Mouse (Mus musculus) embryonic fibroblast, embryonic 13.5 days (primary cell): ENCODE data around the gene Prkacb. TPM values are rescaled to one million over a fixed set of nuclear protein-coding genes. Genes with fewer than 3 reads are reported as not detected.
A peak's percentile ranks its signal among the peaks of the same experiment; 100 is the strongest.

Experiments
- H3K27ac ChIP-seq: 2 replicates; pipeline ENCODE4 v1.5.1; 2012; ENCODE audit warnings: low read length, control low read depth, inconsistent platforms; ENCODE audit not compliant: insufficient read depth
- H3K4me1 ChIP-seq: 2 replicates; pipeline ENCODE4 v1.6.1; 2011; ENCODE audit warnings: low read length; ENCODE audit not compliant: control insufficient read depth, insufficient read depth
- H3K4me3 ChIP-seq: 2 replicates; pipeline ENCODE4 v1.5.1; 2011; ENCODE audit warnings: mild to moderate bottlenecking, control low read depth, low read length; ENCODE audit not compliant: insufficient read depth
- CTCF ChIP-seq: IDR thresholded peaks from 2 replicates; pipeline ENCODE4 v1.5.1; 2011; ENCODE audit warnings: mild to moderate bottlenecking, control low read depth, low read length, moderate library complexity, borderline replicate concordance; ENCODE audit not compliant: insufficient read depth
- POLR2A ChIP-seq: IDR thresholded peaks from 2 replicates; pipeline ENCODE4 v1.6.1; 2011; ENCODE audit warnings: low read depth, mild to moderate bottlenecking, control low read depth, low read length, moderate library complexity
- polyA plus RNA-seq: library from polyadenylated mRNA; stranded (reverse); fragments of >200 nt; gene quantifications from 2 replicates; pipeline ENCODE4 v1.2.4, GENCODE M21; 2011; ENCODE audit warnings: low read depth; ENCODE audit not compliant: missing spikeins, insufficient read length

The Prkacb gene
- polyA plus RNA-seq, 1 experiment: 78.5 TPM

- Histone ChIP-seq H3K4me3 (no peak overlapping the region), H3K4me1 (no peaks in the 10 kb centered on the region), H3K27ac (no peak overlapping the region)
- TF ChIP-seq POLR2A (no peak), CTCF (no peak)
Observed at GRCm38 (mm10) chr3:146820718-146821117, 7.9 kb upstream of the Prkacb start.

DNA sequence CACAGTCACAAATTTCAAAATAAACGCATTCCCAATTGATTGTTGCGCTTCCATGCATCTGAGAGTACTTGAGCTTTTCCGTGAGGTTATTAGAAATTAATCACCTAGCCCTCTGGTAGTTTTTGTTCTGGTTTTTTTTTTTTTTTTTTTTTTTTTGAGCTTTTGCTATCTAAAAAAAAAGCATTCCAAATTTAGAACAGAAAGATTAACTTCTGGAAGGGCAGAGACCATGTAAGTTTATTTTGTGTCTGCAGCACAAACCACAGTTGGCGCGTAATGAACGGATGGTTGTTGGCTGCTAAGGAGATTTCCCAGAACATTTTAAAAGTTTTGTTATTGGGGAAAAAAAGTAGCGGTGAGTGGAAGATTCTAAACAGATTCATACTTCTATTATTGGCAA is 834 bp upstream of the Prkacb start:
- H3K27ac ChIP-seq: peak overlapping the region; percentile 32; the same call in 1 of the 2 replicates
- no peaks in the 10 kb centered on the region for H3K4me1 ChIP-seq
- TF ChIP-seq POLR2A (no peak), CTCF (no peak)
- H3K4me3 ChIP-seq: peak overlapping the region; percentile 97

DNA sequence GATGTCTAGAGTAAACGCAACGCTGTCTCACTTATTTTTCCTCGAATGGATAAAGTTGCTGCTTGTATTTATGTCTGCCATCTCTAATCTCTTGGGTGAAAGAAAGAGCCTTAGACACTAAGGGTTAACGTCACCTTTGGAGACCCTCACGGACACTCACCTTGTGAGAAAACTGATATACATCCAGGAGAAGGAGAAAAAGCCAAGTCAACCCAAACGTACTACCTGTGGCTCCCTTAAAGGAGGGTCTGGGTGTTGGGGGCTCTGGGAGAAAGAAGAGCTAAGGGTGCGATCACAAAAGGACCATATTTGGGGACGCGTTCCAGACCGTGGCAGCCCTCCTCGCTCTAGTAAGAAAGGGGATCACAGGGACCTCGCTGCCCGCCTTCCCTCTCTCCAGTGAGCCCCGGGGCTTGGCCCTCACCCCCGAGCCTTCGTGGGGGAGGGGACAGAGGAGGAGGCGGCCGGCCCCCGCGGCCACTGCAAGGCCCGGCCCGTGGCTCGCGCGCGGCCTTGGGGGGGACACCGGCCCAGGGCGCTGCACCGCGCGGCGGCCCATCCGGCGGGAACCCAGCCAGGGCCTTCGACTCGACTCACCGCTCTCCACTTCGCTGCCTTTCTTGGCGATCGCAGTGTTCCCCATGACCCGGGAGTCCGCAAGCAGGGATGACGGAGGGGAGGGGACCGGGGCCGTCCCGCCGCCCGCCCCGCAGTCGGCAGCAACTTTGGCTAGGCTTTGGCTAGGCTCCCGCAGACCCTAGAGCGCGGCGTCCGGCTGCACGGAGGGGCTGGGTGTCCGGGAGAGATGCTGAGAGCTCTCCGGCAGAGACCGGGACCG is 530 bp downstream of the Prkacb start:
- Histone ChIP-seq H3K27ac (peak overlapping the region; percentile 52), H3K4me3 (peak overlapping the region; percentile 97), H3K4me1 (no peaks in the 10 kb centered on the region)
- TF ChIP-seq CTCF: no peak
- no peak for TF ChIP-seq POLR2A

- H3K4me3 ChIP-seq: no peak overlapping the region
- H3K27ac ChIP-seq: no peak overlapping the region
- TF ChIP-seq CTCF (no peak), POLR2A (no peak)
- H3K4me1 ChIP-seq: no peaks in the 10 kb centered on the region
Observed at GRCm38 (mm10) chr3:146793554-146794257, 19.1 kb downstream of the Prkacb start.

GRCm38 (mm10) chr3:146792144-146792748 is 20.5 kb downstream of the Prkacb start:
- Histone ChIP-seq H3K27ac (no peak overlapping the region), H3K4me1 (no peaks in the 10 kb centered on the region), H3K4me3 (no peak overlapping the region)
- TF ChIP-seq CTCF (no peak), POLR2A (no peak)

DNA sequence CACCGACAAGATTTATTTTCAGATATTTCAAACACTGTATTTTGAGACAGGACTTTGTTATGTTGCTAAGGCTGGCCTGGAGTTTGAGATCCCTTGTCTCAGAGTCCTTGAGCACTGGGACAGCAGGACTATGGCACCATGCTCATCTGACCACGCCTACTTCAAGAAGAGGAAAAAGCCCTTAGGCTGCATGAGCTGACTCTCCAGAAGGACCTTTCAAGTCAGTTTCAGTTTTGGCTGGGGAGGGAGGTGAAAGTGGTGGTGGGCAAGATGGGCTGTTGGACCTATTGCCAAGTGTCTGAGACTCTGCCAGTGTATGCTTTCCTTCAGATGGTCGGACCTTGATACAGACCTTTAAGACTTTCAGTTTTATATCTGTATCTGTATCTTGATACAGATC is 28.6 kb downstream of the Prkacb start:
- Histone ChIP-seq H3K27ac (no peak overlapping the region), H3K4me1 (no peaks in the 10 kb centered on the region), H3K4me3 (no peak overlapping the region)
- no peak for TF ChIP-seq CTCF
- TF ChIP-seq POLR2A: no peak

DNA sequence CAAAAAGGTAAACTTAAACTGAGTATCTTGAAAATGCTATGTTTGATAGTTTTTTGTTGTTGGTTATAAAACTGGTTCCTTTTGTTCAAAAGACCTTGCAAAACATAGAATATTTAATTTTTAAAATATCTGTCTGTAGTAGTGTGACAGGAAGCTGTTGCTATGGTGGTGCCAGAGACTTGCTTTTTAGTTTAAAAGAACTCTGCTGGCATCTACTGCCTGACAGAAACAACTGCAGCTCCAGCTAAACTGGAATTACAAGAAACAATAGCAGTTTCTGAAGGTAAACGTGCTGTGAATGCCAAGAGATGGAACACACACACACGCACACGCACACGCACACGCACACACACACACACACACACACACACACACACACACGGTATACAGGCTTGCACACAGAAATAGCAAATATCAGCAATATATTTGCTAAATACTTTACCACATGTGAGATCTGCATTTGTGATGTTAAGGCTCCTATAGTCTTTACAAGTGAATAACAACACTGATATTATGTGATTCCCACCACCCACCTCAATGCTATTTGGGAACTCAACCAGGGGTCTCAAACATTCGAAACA is 29.1 kb downstream of the Prkacb start:
- no peak for TF ChIP-seq POLR2A
- no peak for TF ChIP-seq CTCF
- H3K4me1 ChIP-seq: no peaks in the 10 kb centered on the region
- no peak overlapping the region for H3K4me3 ChIP-seq
- no peak overlapping the region for H3K27ac ChIP-seq

DNA sequence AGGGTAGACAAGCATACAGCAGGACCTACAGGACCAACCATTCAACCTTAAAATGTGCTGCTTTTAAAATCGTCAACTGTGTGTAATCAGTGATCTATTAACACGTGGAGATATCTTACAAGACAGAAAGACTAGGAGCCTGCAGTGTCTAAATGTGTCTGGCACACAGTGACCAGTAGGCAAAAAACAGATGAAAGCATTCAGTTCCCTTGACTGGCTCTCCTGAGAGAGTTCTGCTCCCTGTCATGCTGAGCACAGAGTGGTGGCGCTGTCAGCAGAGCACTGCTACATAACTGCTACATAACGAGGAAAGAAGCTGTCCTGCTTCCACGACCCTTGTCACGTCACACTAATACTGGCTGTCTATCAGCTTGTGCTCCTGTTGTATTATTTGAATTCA is 30.2 kb downstream of the Prkacb start:
- TF ChIP-seq POLR2A: no peak
- TF ChIP-seq CTCF: no peak; the same call in 1 of the 2 replicates
- Histone ChIP-seq H3K4me1 (no peaks in the 10 kb centered on the region), H3K4me3 (no peak overlapping the region), H3K27ac (no peak overlapping the region)

- H3K4me1 ChIP-seq: no peaks in the 10 kb centered on the region
- H3K27ac ChIP-seq: 0 out of 2 replicates have a peak overlapping the region, but pooled peaks have one; percentile 41
- H3K4me3 ChIP-seq: peak overlapping the region; percentile 10
- TF ChIP-seq CTCF (no peak), POLR2A (no peak)
Observed at GRCm38 (mm10) chr3:146781131-146781530, 31.7 kb downstream of the Prkacb start.
